Mouse (Mus musculus): ENCODE measurements around the gene Hs3st1.
"Not testable (repeated sequence)": the region's sequence is repeated elsewhere in the genome, so short reads cannot be mapped to it uniquely, and the experiment has no call there.

Hs3st1 gene

GRCm38 (mm10) chr5:39755375-39755774 is at the start of gene Hs3st1:
TSS of gene Hs3st1 (minus strand) at chr5:39755475.
- not testable (repeated sequence) for DNase-seq (ENCODE audit: low read depth, low spot score)

DNA sequence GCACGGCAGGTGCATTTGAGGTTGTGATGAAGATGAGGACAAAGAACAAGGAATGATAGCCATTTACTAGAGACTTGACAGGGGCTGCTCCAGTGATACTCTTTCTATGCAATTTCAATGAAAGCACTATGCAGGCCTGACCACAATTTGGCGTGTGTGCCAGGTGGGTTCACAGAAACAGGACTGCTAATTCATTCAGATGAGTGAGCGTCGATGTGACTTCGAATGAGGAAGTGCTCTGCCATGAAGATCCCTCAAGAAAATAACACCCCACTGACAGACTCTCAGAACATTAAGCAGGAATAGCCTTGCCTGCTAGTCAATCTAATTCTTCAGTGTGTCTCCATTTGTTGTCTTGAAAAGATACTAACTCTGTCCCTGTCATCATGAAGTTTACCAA is 49.4 kb upstream of the Hs3st1 start:
- DNase-seq (ENCODE audit: low read depth, low spot score): no peak

DNA sequence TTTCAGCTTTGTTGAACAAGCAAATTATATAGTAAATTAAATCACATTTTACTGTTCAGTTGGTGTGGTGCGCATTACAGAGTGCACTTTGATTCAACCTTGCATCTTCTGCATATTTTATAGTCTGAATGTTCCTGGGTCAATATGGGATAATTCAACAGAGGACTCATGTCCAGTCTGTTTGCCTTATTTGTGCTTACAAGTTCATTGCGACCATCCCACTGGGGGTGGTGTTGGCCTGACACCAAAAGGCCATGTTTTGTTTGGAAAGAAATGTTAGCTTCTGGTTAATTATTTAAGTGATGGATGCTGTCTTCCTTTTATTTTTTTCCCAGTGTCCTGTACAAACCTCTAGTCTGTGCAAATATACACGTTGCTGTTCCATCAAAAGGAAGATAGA is 48.7 kb upstream of the Hs3st1 start:
- no peak for DNase-seq (ENCODE audit: low read depth, low spot score)

GRCm38 (mm10) chr5:39803457-39803856 is 48.2 kb upstream of the Hs3st1 start:
- DNase-seq (ENCODE audit: low read depth, low spot score): no peak

GRCm38 (mm10) chr5:39802110-39802509 is 46.8 kb upstream of the Hs3st1 start:
- no peak for DNase-seq (ENCODE audit: low read depth, low spot score)

DNA sequence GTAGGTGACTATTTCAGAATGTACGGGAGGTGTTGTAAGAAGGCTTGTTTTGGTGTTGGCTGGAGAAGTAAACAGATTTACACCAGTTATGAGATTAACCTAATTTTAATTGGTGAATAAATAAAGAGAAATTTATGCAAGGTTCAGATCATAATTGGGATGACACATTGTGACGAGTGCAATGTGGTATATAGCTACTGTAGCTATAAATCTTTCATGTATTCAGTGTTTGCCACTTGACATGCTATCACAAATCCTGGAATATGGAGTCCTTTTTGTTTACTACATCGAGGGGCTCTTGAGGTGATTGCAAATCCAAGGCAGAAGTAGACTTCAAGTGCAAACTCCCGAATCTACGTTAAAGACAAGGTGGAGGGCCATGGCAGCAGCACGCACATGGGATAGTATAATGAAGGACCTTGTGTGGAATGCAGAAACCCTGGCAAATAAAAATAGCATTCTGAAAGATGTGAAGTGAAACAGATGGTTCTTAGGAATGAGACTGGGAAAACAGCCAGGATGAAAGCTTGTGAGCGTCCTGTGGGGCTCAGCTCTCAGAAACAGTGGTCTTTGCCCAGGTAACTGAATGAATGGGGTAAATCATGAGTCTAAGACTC is 21.9 kb upstream of the Hs3st1 start:
- no peak for DNase-seq (ENCODE audit: low read depth, low spot score)

- no peak for DNase-seq (ENCODE audit: low read depth, low spot score)
These were observed 16.5 kb upstream of the Hs3st1 start for GRCm38 (mm10) chr5:39771680-39772348.

DNA sequence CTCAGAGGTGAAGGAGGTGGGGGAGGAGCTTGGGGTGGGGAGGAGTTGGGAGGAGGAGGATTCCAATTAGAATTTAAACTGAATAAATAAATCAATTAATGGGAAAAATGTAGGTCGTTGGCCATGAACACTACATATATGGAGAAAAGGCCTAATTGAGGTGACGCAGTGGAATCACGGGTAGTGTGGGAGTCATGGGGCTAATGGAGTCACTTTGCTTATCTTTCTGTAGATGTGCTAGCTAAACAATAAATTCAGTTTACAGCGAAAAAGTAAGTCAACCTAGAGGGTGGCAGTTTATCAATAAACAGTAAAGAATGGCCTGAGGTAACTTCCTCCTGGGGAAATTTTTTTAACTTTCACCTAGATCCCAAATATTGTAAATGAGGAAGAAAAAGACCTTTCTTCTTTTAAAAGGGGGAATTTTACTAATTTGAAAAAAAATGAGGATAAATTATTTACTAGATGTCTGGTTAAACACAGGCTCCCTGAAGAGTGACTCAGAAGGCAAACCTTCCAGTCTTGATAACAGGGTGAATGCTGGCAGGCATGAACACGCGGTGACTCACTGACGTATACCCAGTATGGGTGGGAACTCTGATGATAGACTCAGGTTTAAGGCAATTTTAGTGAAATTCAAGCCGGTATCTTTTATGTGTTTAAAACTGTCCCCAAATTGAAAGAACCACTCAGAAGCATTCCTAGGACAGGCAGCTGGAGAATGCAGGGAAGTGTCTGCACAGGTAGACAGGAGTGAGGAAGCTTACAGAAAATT is 6.6 kb upstream of the Hs3st1 start:
- peak; percentile 82 for DNase-seq (ENCODE audit: low read depth, low spot score)

DNA sequence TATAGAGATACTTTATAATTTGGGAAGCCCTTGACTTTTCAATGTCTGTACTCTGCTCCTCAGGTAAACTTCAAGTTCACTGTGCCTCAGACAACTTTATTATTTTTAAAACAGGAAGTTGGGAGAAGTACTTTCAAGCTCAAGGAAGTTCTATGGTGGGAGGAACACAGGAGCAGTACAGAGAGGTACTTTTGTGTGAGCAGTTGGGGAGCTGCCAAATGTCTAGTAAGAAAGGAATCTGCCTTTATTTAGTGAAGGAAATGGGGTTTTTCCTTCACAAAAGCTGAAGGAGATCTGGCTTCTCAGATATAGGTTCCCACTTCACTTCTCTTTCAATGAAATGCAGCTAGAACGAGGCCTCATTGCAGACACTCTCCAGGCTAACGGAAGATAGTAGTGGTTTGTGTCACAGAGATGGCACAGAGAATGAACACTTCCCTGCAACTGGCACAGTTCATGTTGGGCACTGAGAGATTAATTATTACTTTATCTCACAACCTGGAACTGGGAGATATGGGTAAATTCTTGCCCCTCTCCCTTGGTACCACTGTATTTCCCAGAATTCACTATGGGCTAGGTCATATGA is 3.7 kb upstream of the Hs3st1 start:
- peak; percentile 53 for DNase-seq (ENCODE audit: low read depth, low spot score)

GRCm38 (mm10) chr5:39736843-39737242 is 18.4 kb downstream of the Hs3st1 start:
- no peak for DNase-seq (ENCODE audit: low read depth, low spot score)

DNA sequence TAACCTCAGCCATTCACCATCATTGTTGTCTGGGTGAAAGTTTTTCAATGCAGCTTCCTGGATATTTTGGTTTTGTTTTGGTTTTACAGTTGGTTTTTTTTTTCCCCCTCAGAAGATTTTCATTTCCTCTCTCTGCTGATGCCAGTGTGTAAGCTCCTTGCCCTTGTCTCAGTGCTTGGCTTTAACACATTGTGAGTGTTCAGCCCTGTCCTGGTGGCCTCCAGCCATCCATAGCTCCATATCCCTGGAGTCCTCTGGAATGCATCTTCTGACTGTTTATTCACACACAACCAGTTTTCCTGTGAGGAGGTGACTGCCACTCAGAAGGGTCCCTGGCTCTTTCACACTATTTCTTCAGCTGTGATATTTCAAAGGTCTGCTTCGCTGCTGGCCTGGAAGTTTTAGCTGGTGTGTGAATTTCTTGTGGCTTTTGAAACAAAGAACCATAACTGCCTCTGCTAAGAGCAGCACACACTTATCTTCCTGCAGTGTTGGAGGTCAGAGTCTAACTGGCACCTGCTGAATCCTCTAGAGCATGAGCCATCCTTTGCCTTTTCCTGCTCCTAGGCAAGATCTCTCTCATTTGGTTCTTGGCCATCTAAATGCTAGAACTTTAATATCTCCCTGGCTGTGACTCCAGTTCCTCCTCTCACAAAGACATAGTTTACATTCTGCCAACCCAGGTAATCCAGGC is 21.4 kb downstream of the Hs3st1 start:
- no peak for DNase-seq (ENCODE audit: low read depth, low spot score)

GRCm38 (mm10) chr5:39733013-39733749 is 22.1 kb downstream of the Hs3st1 start:
- DNase-seq (ENCODE audit: low read depth, low spot score): no peak

DNA sequence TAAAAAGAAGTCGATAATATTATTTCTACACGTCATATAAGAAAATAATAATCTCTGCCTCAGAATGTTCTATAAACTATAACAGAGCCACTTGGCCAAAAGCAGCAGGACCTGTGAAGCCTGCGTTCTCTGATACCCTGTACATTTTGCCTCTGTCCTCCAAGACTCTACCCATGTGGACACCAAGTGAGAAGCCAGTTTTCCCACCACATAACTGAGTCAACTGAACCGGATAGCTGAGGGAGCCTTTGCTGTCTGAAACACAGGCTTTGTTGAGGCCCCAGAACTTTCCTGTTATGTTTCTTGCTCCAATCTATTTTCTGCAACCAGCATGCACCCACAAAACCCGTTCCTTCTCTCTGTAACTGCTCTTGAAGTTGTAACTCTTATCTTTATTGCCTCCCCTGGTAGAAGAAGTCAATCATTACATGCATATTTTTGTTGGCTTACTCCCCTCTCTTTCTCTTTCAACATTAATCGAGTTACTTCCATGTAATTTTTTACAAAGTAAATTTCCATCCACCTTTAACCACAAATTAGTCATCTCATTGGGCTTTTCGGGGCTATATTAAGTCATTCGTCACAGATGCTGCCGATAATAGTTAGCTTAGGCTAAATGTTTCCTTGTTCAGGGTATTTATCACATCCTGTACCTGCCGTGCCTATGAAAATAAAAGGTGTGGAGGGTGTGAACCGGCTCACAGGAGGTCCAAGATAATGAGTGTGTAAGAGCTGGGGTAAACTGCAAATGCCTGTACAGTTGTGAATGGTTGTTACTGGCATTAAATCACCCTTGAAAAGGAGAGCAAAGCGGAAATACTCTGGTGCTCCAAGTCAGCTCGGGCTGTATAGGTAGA is 39.4 kb downstream of the Hs3st1 start:
- DNase-seq (ENCODE audit: low read depth, low spot score): no peak

DNA sequence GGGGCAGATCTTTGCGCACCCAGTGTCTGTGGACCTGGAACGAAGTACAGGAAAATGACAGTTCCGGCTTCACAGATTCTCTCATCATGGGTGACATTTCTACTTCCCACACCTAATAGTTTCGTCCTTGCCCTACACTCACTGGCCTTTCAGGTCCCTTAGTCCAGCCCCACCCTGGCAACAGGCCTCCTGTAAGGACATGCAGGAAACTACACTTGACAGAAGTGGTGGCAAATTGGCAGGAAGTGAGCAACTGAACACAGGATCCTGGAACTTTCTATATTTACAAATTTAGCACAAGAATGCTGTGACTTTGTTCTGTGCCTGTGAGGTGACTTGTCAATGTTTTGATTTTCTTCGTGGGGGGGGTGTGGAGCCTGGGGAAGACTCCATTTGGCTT is 40.1 kb downstream of the Hs3st1 start:
- no peak for DNase-seq (ENCODE audit: low read depth, low spot score)

DNA sequence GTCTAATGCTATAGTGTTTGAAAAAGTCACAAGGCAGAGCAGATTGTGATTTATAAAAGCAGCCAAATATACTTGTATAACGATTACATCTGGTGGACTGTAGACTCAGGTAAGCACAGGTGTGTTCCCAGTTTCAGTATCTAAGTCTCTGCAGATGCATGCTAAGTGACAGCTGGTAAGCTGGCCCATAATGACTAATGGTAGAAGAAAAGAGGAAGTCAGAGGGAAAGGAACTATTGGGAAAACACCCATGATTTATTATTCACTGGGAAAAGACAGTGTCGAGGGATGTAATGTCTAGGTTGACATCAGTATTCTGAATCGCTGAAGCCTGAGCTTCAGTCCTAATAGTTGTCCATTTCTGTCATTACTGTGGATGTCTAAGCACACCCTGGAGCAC is 49.7 kb downstream of the Hs3st1 start:
- DNase-seq (ENCODE audit: low read depth, low spot score): no peak

- no peak for DNase-seq (ENCODE audit: low read depth, low spot score)
These were observed 94.4 kb downstream of the Hs3st1 start for GRCm38 (mm10) chr5:39660826-39661225.

- DNase-seq (ENCODE audit: low read depth, low spot score): no peak
These were observed 95.9 kb downstream of the Hs3st1 start for GRCm38 (mm10) chr5:39659417-39659816.

GRCm38 (mm10) chr5:39644827-39645380 is 110.4 kb downstream of the Hs3st1 start:
- DNase-seq (ENCODE audit: low read depth, low spot score): no peak

DNA sequence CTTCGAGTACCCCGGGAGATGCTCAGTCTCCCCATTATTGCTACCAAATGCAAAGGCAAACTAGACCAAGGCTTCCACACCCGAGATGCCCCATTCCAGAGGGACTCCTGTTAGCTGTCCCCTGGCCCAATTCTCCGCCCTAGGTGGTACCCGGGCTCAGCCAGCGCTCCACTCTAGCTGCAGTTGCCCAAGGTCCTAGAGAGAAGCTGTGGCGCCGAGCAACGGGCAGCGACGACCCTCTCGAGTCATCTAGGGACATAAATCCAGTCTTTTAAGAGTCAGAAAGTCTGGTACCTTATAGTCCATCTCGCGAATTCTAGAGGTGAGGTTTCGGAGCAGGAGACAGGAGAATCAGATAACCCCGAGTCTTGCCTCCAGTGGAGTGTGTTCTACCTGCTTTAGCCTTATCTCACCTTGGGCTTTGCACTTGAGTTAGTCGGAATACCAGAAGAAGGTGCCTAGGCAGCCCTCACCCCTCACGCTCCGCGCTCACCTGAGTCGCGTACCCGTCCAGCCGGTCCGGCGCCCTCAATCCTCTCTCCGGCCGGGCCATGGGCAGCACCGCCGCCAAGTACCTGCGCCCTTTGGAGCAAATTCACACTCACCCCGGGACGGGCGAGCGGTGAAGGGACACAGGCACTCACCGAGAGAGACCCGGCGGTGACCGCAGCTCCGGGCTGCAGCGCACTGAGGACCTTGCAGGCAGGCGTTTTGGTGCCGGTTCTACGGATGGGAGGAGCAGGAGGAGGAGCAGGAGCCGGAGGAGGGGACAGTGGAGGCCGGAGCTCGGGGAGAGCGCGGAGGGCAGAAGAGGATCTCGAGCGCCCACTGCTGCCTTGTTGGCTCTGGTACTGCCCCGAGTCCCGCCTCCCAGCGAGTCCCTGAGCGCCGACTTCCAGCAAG is 111.1 kb downstream of the Hs3st1 start:
- DNase-seq (ENCODE audit: low read depth, low spot score): no peak
